Mouse (Mus musculus) heart, postnatal 0 days (tissue): ENCODE data around the gene Coil.

ENCODE experiments used
- CTCF ChIP-seq: IDR thresholded peaks from 2 replicates; pipeline ENCODE4 v1.5.1; 2016; ENCODE audit warnings: antibody characterized with exemption, control low read depth, low read depth
- EP300 ChIP-seq: IDR thresholded peaks from 2 replicates; pipeline ENCODE4 v1.6.1; 2016; ENCODE audit warnings: antibody characterized with exemption, low read depth

GRCm38 (mm10) chr11:88945971-88946585 is 24.0 kb upstream of the Coil start:
- no peak for TF ChIP-seq CTCF
- TF ChIP-seq EP300: no peak
